Mouse (Mus musculus) heart, postnatal 0 days (tissue): ENCODE data around the gene Chsy1.

ENCODE experiments used
- CTCF ChIP-seq: IDR thresholded peaks from 2 replicates; pipeline ENCODE4 v1.5.1; 2016; ENCODE audit warnings: antibody characterized with exemption, control low read depth, low read depth
- EP300 ChIP-seq: IDR thresholded peaks from 2 replicates; pipeline ENCODE4 v1.6.1; 2016; ENCODE audit warnings: antibody characterized with exemption, low read depth

GRCm38 (mm10) chr7:66110636-66111112 is 1.4 kb downstream of the Chsy1 start:
- TF ChIP-seq CTCF = no peak
- no peak for TF ChIP-seq EP300
